Mouse (Mus musculus): Measurements from ENCODE around the gene Bcl2l1. TPM values are rescaled to one million over a fixed set of nuclear protein-coding genes. Genes with fewer than 3 reads are reported as not detected.

Gene Bcl2l1
- polyA plus RNA-seq, 2 experiments, result 46.8 to 91.2 TPM

GRCm38 (mm10) chr2:152828011-152828370 lies 3.5 kb downstream of the Bcl2l1 start:
- Histone ChIP-seq H3K27ac (replicated peaks; ENCODE audit: low read depth, low read length) (no peak overlapping the region), H3K27me3 (ENCODE audit: control insufficient read depth, insufficient read depth, low read length) (no peaks in the 10 kb centered on the region), H3K9me3 (ENCODE audit: control insufficient read depth, low read length) (no peaks in the 10 kb centered on the region), H3K4me1 (ENCODE audit: control insufficient read depth, insufficient read depth, low read length) (peaks cover 37% of the 10 kb centered on the region), H3K9ac (ENCODE audit: low read depth, low read length, severe bottlenecking) (peak overlapping the region; percentile 86), H3K4me3 (replicated peaks; ENCODE audit: low read length) (peak overlapping the region; percentile 76), H3K4me2 (replicated peaks; ENCODE audit: low read depth, low read length, severe bottlenecking) (peak overlapping the region; percentile 76), H3K36me3 (ENCODE audit: control insufficient read depth, insufficient read depth, low read length) (no peaks in the 10 kb centered on the region)
- ATAC-seq (ENCODE audit: low FRiP score, low read depth) (no peak), DNase-seq (ENCODE audit: low spot score) (no peak)
- 74% methylated on average over 4 of the region's 4 CpGs for WGBS
- no peak for TF ChIP-seq POLR2A (IDR thresholded peaks at IDR 0.05; ENCODE audit: borderline replicate concordance, extremely low read depth, insufficient read depth, insufficient read length)

GRCm38 (mm10) chr2:152827321-152828010 lies 4.1 kb downstream of the Bcl2l1 start:
- Histone ChIP-seq H3K4me3 (replicated peaks; ENCODE audit: low read length) (peak overlapping the region; percentile 76), H3K9ac (ENCODE audit: low read depth, low read length, severe bottlenecking) (0 out of 2 replicates have a peak overlapping the region, but pooled peaks have one; percentile 1), H3K9me3 (ENCODE audit: control insufficient read depth, low read length) (no peaks in the 10 kb centered on the region), H3K4me1 (ENCODE audit: control insufficient read depth, insufficient read depth, low read length) (peaks cover 40% of the 10 kb centered on the region), H3K27me3 (ENCODE audit: control insufficient read depth, insufficient read depth, low read length) (no peaks in the 10 kb centered on the region), H3K36me3 (ENCODE audit: control insufficient read depth, insufficient read depth, low read length) (no peaks in the 10 kb centered on the region), H3K27ac (replicated peaks; ENCODE audit: low read depth, low read length) (no peak overlapping the region), H3K4me2 (replicated peaks; ENCODE audit: low read depth, low read length, severe bottlenecking) (peak overlapping the region; percentile 76)
- WGBS, result 77% methylated on average over 8 of the region's 8 CpGs
- no peak for TF ChIP-seq POLR2A (IDR thresholded peaks at IDR 0.05; ENCODE audit: borderline replicate concordance, extremely low read depth, insufficient read depth, insufficient read length)
- ATAC-seq (ENCODE audit: low FRiP score, low read depth) (no peak), DNase-seq (ENCODE audit: low spot score) (no peak)

- Histone ChIP-seq H3K27me3 (ENCODE audit: control insufficient read depth, insufficient read depth, low read length) (no peaks in the 10 kb centered on the region), H3K9me3 (ENCODE audit: control insufficient read depth, low read length) (no peaks in the 10 kb centered on the region), H3K4me1 (ENCODE audit: control insufficient read depth, insufficient read depth, low read length) (peaks cover 47% of the 10 kb centered on the region), H3K9ac (ENCODE audit: low read depth, low read length, severe bottlenecking) (no peak overlapping the region), H3K36me3 (ENCODE audit: control insufficient read depth, insufficient read depth, low read length) (no peaks in the 10 kb centered on the region), H3K27ac (replicated peaks; ENCODE audit: low read depth, low read length) (no peak overlapping the region), H3K4me2 (replicated peaks; ENCODE audit: low read depth, low read length, severe bottlenecking) (no peak overlapping the region; the same call in 1 of the 2 replicates), H3K4me3 (replicated peaks; ENCODE audit: low read length) (no peak overlapping the region)
- WGBS, result 87% methylated on average over 3 of the region's 3 CpGs
- DNase-seq (ENCODE audit: low spot score), result no peak
- no peak for TF ChIP-seq POLR2A (IDR thresholded peaks at IDR 0.05; ENCODE audit: borderline replicate concordance, extremely low read depth, insufficient read depth, insufficient read length)
- no peak for ATAC-seq (ENCODE audit: low FRiP score, low read depth)
These were observed 5.0 kb downstream of the Bcl2l1 start for GRCm38 (mm10) chr2:152826481-152826880.

- peaks cover 55% of the 10 kb centered on the region for H3K4me1 ChIP-seq (ENCODE audit: control insufficient read depth, insufficient read depth, low read length)
- DNase-seq (ENCODE audit: low spot score), result no peak
- no peak for TF ChIP-seq POLR2A (IDR thresholded peaks at IDR 0.05; ENCODE audit: borderline replicate concordance, extremely low read depth, insufficient read depth, insufficient read length)
- H3K9ac ChIP-seq (ENCODE audit: low read depth, low read length, severe bottlenecking), result no peak overlapping the region
- no peaks in the 10 kb centered on the region for H3K27me3 ChIP-seq (ENCODE audit: control insufficient read depth, insufficient read depth, low read length)
- 90% methylated on average over 2 of the region's 2 CpGs for WGBS
- peaks cover 1% of the 10 kb centered on the region; the same call in 1 of the 2 replicates for H3K36me3 ChIP-seq (ENCODE audit: control insufficient read depth, insufficient read depth, low read length)
- no peak overlapping the region for H3K4me2 ChIP-seq (replicated peaks; ENCODE audit: low read depth, low read length, severe bottlenecking)
- no peak overlapping the region for H3K4me3 ChIP-seq (replicated peaks; ENCODE audit: low read length)
- no peak for ATAC-seq (ENCODE audit: low FRiP score, low read depth)
- H3K27ac ChIP-seq (replicated peaks; ENCODE audit: low read depth, low read length), result no peak overlapping the region
- no peaks in the 10 kb centered on the region for H3K9me3 ChIP-seq (ENCODE audit: control insufficient read depth, low read length)
These were observed 5.8 kb downstream of the Bcl2l1 start for GRCm38 (mm10) chr2:152825713-152826112.

- no peak for TF ChIP-seq POLR2A (IDR thresholded peaks at IDR 0.05; ENCODE audit: borderline replicate concordance, extremely low read depth, insufficient read depth, insufficient read length)
- H3K27ac ChIP-seq (replicated peaks; ENCODE audit: low read depth, low read length), result no peak overlapping the region
- no peak overlapping the region for H3K4me3 ChIP-seq (replicated peaks; ENCODE audit: low read length)
- no peaks in the 10 kb centered on the region for H3K9me3 ChIP-seq (ENCODE audit: control insufficient read depth, low read length)
- ATAC-seq (ENCODE audit: low FRiP score, low read depth) (no peak), DNase-seq (ENCODE audit: low spot score) (no peak)
- 78% methylated on average over 4 of the region's 4 CpGs for WGBS
- no peak overlapping the region for H3K4me2 ChIP-seq (replicated peaks; ENCODE audit: low read depth, low read length, severe bottlenecking)
- peaks cover 59% of the 10 kb centered on the region for H3K4me1 ChIP-seq (ENCODE audit: control insufficient read depth, insufficient read depth, low read length)
- no peak overlapping the region for H3K9ac ChIP-seq (ENCODE audit: low read depth, low read length, severe bottlenecking)
- H3K27me3 ChIP-seq (ENCODE audit: control insufficient read depth, insufficient read depth, low read length), result no peaks in the 10 kb centered on the region
- peaks cover 6% of the 10 kb centered on the region; the same call in 1 of the 2 replicates for H3K36me3 ChIP-seq (ENCODE audit: control insufficient read depth, insufficient read depth, low read length)
These were observed 6.3 kb downstream of the Bcl2l1 start for GRCm38 (mm10) chr2:152825168-152825697.

All from limb, embryonic 14.5 days (tissue).